Mouse (Mus musculus): ENCODE results near the gene Acot4.

DNA sequence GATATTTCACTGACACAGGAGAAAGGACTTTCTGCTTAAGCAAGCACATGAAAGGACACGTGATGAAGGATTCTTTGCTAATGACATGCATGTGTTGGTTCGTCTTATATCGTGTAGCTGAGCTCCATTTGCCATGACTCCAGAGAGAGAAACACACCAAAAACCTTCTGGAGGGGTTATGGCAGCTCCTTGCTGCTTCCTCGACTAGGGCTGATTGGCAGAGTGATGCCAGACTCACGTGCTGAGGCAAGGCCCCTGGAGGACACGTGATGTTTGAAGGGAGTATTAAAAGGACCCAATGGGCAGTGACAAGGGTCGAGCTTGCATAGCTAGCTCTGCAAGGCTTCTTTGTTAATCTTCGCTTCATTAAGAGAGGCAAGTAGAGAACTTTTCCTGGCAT, 30.1 kb downstream of the Acot4 start:
- TF ChIP-seq POLR2A (IDR thresholded peaks at IDR 0.05; ENCODE audit: low read depth, low read length) (no peak), CTCF (IDR thresholded peaks at IDR 0.05; ENCODE audit: borderline replicate concordance, insufficient read depth, low read length) (no peak)

All from embryonic fibroblast, embryonic 13.5 days (primary cell).